Mouse (Mus musculus): ENCODE measurements at regions not wholly inside any gene's neighbourhood (a gene's known extent, or its start where the extent isn't known, plus 50 kb on each side); places are given as distances from the start of the nearest gene placed in this dataset.

GRCm38 (mm10) chr12:112290299-112290698 lies 144.3 kb downstream of the Kif26a start:
- Histone ChIP-seq H3K27me3 (replicated peaks; ENCODE audit: control insufficient read depth, insufficient read depth, low read length) (no peaks in the 10 kb centered on the region), H3K4me3 (ENCODE audit: low read length) (no peak overlapping the region), H3K36me3 (ENCODE audit: control insufficient read depth, insufficient read depth, low read length) (no peaks in the 10 kb centered on the region), H3K4me1 (ENCODE audit: control insufficient read depth, insufficient read depth, low read depth, low read length) (peaks cover 11% of the 10 kb centered on the region), H3K27ac (ENCODE audit: low read depth, low read length) (no peak overlapping the region), H3K9me3 (ENCODE audit: control insufficient read depth, low read length) (no peaks in the 10 kb centered on the region), H3K9ac (ENCODE audit: low read depth, low read length) (no peak overlapping the region), H3K4me2 (ENCODE audit: low read length) (no peak overlapping the region)
- ATAC-seq = peak; percentile 37; the same call in 1 of the 2 replicates
- 79% methylated on average over 9 of the region's 9 CpGs for WGBS

DNA sequence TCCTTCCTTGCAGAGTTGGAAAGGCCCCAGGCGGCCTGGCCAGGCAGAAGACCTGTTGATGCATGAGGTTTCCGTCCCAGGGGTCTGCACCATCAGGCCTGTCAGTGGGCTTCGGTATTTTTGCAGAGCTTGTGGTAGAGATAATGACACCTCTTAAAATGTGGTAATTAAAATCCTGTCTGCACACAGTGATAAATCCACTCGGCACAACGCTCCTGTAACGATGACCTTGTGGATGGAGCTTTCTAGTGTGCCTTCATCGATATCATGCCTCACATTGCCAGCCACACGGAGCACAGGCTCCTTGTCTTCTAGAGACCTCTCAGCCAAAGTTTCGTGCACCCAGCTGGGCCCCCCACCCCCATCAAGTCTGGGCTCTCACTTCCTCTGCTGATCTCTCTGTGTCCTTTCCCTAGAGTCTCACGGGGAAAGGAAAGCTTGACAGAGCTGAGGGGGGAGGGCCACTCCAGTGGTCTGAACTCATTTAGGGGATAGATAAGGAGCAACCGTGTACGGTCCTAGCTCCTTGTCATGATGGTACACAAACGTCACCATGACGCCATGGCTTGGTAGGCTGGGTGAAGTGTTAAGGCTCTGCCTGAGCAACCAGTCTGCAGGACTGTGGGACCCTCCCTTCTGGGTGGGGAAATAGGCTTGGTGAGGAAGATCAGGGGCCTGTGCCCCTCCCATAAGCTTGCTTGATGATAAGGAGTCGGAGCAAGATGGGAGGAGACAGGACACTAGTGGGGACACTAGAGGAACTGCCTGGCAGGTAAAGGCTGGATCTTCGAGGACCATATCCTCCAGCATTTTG lies 145.9 kb downstream of the Kif26a start:
- Histone ChIP-seq H3K4me3 (ENCODE audit: low read length) (no peak overlapping the region), H3K27ac (ENCODE audit: low read depth, low read length) (no peak overlapping the region), H3K9me3 (ENCODE audit: control insufficient read depth, low read length) (no peaks in the 10 kb centered on the region), H3K36me3 (ENCODE audit: control insufficient read depth, insufficient read depth, low read length) (no peaks in the 10 kb centered on the region), H3K4me2 (ENCODE audit: low read length) (no peak overlapping the region), H3K4me1 (ENCODE audit: control insufficient read depth, insufficient read depth, low read depth, low read length) (peaks cover 11% of the 10 kb centered on the region), H3K27me3 (replicated peaks; ENCODE audit: control insufficient read depth, insufficient read depth, low read length) (no peaks in the 10 kb centered on the region), H3K9ac (ENCODE audit: low read depth, low read length) (no peak overlapping the region)
- no peak for ATAC-seq
- 77% methylated on average over 16 of the region's 16 CpGs for WGBS

DNA sequence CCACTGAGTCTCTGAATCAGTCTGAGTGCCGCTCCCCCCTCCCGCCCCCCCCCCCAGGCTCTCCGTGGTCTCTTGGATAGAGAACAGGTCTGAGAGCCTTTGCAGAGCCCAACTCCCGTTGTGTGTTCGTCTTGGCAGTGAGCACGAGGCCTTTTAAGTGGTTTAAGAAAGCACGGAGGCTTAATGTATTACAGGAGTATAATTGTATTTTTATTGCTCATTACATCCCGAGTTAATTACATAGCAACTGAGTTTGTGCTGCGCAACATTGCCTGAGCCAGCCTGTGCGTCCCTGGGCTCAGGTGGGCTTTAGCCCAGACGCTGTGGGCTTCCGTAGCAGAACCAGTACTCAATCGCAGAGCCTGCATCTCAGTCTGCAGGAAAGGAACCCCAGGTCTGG lies 147.1 kb downstream of the Kif26a start:
- H3K27ac ChIP-seq (ENCODE audit: low read depth, low read length) = no peak overlapping the region

DNA sequence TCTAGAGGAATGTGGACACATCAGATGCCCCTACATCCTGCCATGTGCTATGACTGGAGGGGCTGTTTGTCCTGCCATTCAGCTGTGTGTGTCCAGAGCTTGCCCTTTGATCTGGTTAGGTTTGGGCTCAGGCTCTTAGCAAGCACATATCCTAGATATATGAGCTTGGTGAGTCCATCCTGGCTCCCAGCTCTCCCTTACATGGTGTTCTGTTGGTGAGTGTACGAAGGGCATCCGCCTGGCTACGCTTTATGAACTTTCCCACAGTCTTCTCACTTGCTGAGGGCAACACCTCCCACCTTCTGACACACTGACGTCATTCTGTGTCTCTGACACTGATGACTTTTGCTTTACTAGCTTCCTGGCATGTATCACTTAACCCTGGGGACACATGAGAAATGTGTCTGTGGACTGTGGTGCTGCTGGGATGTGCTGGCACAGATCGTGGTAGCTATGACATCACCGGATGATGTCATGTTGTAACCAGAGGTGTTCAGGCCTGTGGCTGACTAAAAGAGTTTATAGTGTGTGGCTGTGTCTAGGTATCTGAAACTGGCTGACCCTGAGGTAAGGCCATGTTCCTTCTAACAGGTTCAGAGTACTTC lies 149.4 kb downstream of the Kif26a start:
- no peak for ATAC-seq
- peaks cover 12% of the 10 kb centered on the region for H3K4me1 ChIP-seq (ENCODE audit: control insufficient read depth, insufficient read depth, low read depth, low read length)
- H3K9ac ChIP-seq (ENCODE audit: low read depth, low read length) = no peak overlapping the region
- H3K9me3 ChIP-seq (ENCODE audit: control insufficient read depth, low read length) = no peaks in the 10 kb centered on the region
- H3K27ac ChIP-seq (ENCODE audit: low read depth, low read length) = no peak overlapping the region
- no peaks in the 10 kb centered on the region for H3K36me3 ChIP-seq (ENCODE audit: control insufficient read depth, insufficient read depth, low read length)
- H3K4me2 ChIP-seq (ENCODE audit: low read length) = no peak overlapping the region
- WGBS = 85% methylated on average over 6 of the region's 6 CpGs
- no peak overlapping the region for H3K4me3 ChIP-seq (ENCODE audit: low read length)
- H3K27me3 ChIP-seq (replicated peaks; ENCODE audit: control insufficient read depth, insufficient read depth, low read length) = no peaks in the 10 kb centered on the region

More for the DNA sequence above, 147.1 kb downstream of the Kif26a start:
- no peak overlapping the region for H3K9ac ChIP-seq (ENCODE audit: low read depth, low read length)
- peak; percentile 37; the same call in 1 of the 2 replicates for ATAC-seq
- H3K4me2 ChIP-seq (ENCODE audit: low read length) = no peak overlapping the region
- no peaks in the 10 kb centered on the region for H3K27me3 ChIP-seq (replicated peaks; ENCODE audit: control insufficient read depth, insufficient read depth, low read length)
- 45% methylated on average over 13 of the region's 13 CpGs for WGBS
- H3K36me3 ChIP-seq (ENCODE audit: control insufficient read depth, insufficient read depth, low read length) = no peaks in the 10 kb centered on the region
- H3K4me3 ChIP-seq (ENCODE audit: low read length) = no peak overlapping the region
- peaks cover 10% of the 10 kb centered on the region for H3K4me1 ChIP-seq (ENCODE audit: control insufficient read depth, insufficient read depth, low read depth, low read length)
- no peaks in the 10 kb centered on the region for H3K9me3 ChIP-seq (ENCODE audit: control insufficient read depth, low read length)

DNA sequence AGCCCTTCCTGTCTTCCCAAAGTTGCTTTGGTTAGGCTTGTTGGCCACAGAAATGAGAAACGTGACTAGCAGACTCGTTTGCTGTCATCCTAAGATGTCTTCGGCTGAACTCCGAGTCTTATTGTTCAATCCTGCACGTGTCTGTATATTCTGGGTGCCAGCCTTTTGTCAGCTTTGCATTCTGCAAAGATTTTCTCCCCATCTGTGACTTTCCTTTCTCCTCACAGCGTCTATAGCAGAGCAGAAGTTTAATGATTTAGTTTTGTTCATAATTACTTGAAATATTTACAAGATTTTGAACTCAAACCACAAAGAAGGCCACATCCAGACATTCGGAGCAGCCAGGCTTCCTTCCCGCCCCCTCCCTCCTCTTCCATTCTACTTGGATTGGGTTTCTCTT lies 152.5 kb downstream of the Kif26a start:
- Histone ChIP-seq H3K36me3 (ENCODE audit: control insufficient read depth, insufficient read depth, low read length) (no peaks in the 10 kb centered on the region), H3K27ac (ENCODE audit: low read depth, low read length) (no peak overlapping the region), H3K27me3 (replicated peaks; ENCODE audit: control insufficient read depth, insufficient read depth, low read length) (0 out of 2 replicates have a peak, but pooled peaks cover 2% of the 10 kb centered on the region), H3K4me3 (ENCODE audit: low read length) (no peak overlapping the region), H3K9me3 (ENCODE audit: control insufficient read depth, low read length) (no peaks in the 10 kb centered on the region), H3K9ac (ENCODE audit: low read depth, low read length) (no peak overlapping the region), H3K4me2 (ENCODE audit: low read length) (no peak overlapping the region), H3K4me1 (ENCODE audit: control insufficient read depth, insufficient read depth, low read depth, low read length) (peaks cover 18% of the 10 kb centered on the region)
- no peak for ATAC-seq
- 80% methylated on average over 8 of the region's 8 CpGs for WGBS

DNA sequence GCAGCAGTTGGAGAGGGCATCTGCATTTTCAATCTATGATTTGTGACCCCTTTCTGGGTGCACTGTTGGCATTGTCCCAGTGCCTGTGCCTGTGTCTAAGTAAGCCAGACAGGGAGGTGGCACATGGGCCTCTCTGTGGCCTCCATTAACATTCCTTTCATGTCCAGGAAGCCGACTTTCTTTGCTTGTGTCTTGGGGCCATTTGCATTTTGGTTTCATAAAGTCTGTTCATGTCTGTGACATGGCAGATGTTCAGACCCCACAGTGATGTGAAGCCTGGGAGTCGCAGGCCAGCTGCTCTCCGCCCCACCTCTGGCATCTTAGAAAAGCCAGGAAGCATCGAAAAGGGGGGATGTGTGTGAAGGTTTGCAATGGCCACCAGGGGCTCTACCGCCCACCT lies 153.1 kb downstream of the Kif26a start:
- 0 out of 2 replicates have a peak, but pooled peaks cover 2% of the 10 kb centered on the region for H3K27me3 ChIP-seq (replicated peaks; ENCODE audit: control insufficient read depth, insufficient read depth, low read length)
- no peak overlapping the region for H3K4me3 ChIP-seq (ENCODE audit: low read length)
- H3K4me2 ChIP-seq (ENCODE audit: low read length) = no peak overlapping the region
- H3K27ac ChIP-seq (ENCODE audit: low read depth, low read length) = no peak overlapping the region
- WGBS = 39% methylated on average over 5 of the region's 5 CpGs
- H3K9me3 ChIP-seq (ENCODE audit: control insufficient read depth, low read length) = no peaks in the 10 kb centered on the region
- no peaks in the 10 kb centered on the region for H3K36me3 ChIP-seq (ENCODE audit: control insufficient read depth, insufficient read depth, low read length)
- H3K9ac ChIP-seq (ENCODE audit: low read depth, low read length) = no peak overlapping the region; the same call in 1 of the 2 replicates
- peaks cover 18% of the 10 kb centered on the region for H3K4me1 ChIP-seq (ENCODE audit: control insufficient read depth, insufficient read depth, low read depth, low read length)
- ATAC-seq = 0 out of 2 replicates have a peak, but pooled peaks have one; percentile 12

DNA sequence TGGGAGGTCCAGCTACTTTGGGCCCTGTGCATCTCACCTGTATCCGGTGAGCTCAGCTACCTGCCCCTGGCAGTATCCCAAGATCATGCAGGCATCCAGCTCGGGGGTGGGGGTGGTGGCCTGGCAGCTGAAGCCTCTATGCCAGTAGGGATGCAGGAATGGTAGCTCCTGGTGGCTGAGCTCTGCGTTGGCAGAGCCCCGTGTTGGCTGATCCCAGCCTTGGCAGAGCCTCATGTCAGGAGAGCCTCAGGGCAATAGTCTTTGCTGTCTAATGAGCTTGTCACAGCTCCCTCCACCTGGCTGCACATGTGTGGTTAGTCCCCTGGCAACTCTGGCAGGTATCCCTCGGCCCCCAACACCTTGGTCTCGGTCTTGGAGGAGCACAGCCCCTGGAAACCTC lies 153.6 kb downstream of the Kif26a start:
- WGBS = 52% methylated on average over 6 of the region's 6 CpGs
- no peak overlapping the region; the same call in 1 of the 2 replicates for H3K9ac ChIP-seq (ENCODE audit: low read depth, low read length)
- peaks cover 18% of the 10 kb centered on the region for H3K4me1 ChIP-seq (ENCODE audit: control insufficient read depth, insufficient read depth, low read depth, low read length)
- H3K4me2 ChIP-seq (ENCODE audit: low read length) = no peak overlapping the region
- no peaks in the 10 kb centered on the region for H3K36me3 ChIP-seq (ENCODE audit: control insufficient read depth, insufficient read depth, low read length)
- H3K27me3 ChIP-seq (replicated peaks; ENCODE audit: control insufficient read depth, insufficient read depth, low read length) = 0 out of 2 replicates have a peak, but pooled peaks cover 2% of the 10 kb centered on the region
- H3K4me3 ChIP-seq (ENCODE audit: low read length) = no peak overlapping the region
- H3K27ac ChIP-seq (ENCODE audit: low read depth, low read length) = no peak overlapping the region
- no peaks in the 10 kb centered on the region for H3K9me3 ChIP-seq (ENCODE audit: control insufficient read depth, low read length)
- ATAC-seq = peak; percentile 65

- no peaks in the 10 kb centered on the region for H3K9me3 ChIP-seq (ENCODE audit: control insufficient read depth, low read length)
- WGBS = 71% methylated on average over 4 of the region's 4 CpGs
- no peak overlapping the region for H3K4me2 ChIP-seq (ENCODE audit: low read length)
- 0 out of 2 replicates have a peak, but pooled peaks cover 2% of the 10 kb centered on the region for H3K27me3 ChIP-seq (replicated peaks; ENCODE audit: control insufficient read depth, insufficient read depth, low read length)
- H3K27ac ChIP-seq (ENCODE audit: low read depth, low read length) = no peak overlapping the region
- no peak overlapping the region for H3K4me3 ChIP-seq (ENCODE audit: low read length)
- H3K36me3 ChIP-seq (ENCODE audit: control insufficient read depth, insufficient read depth, low read length) = no peaks in the 10 kb centered on the region
- H3K9ac ChIP-seq (ENCODE audit: low read depth, low read length) = no peak overlapping the region
- H3K4me1 ChIP-seq (ENCODE audit: control insufficient read depth, insufficient read depth, low read depth, low read length) = peaks cover 18% of the 10 kb centered on the region
- ATAC-seq = peak; percentile 34
Measured at GRCm38 (mm10) chr12:112300125-112300524, 154.1 kb downstream of the Kif26a start.

GRCm38 (mm10) chr12:112301411-112301891 lies 155.4 kb downstream of the Kif26a start:
- H3K4me2 ChIP-seq (ENCODE audit: low read length) = 0 out of 2 replicates have a peak overlapping the region, but pooled peaks have one; percentile 10
- H3K9ac ChIP-seq (ENCODE audit: low read depth, low read length) = no peak overlapping the region; the same call in 1 of the 2 replicates
- 7% methylated on average over 13 of the region's 13 CpGs for WGBS
- H3K36me3 ChIP-seq (ENCODE audit: control insufficient read depth, insufficient read depth, low read length) = no peaks in the 10 kb centered on the region
- ATAC-seq = no peak
- H3K27me3 ChIP-seq (replicated peaks; ENCODE audit: control insufficient read depth, insufficient read depth, low read length) = 0 out of 2 replicates have a peak, but pooled peaks cover 2% of the 10 kb centered on the region
- H3K4me1 ChIP-seq (ENCODE audit: control insufficient read depth, insufficient read depth, low read depth, low read length) = peaks cover 18% of the 10 kb centered on the region
- H3K4me3 ChIP-seq (ENCODE audit: low read length) = no peak overlapping the region
- no peak overlapping the region for H3K27ac ChIP-seq (ENCODE audit: low read depth, low read length)
- no peaks in the 10 kb centered on the region for H3K9me3 ChIP-seq (ENCODE audit: control insufficient read depth, low read length)

All from hindbrain, embryonic 16.5 days (tissue).